Mouse (Mus musculus): ENCODE results near the gene Ankef1. TPM values are rescaled to one million over a fixed set of nuclear protein-coding genes. Genes with fewer than 3 reads are reported as not detected.

Gene Ankef1
- 0.48 and 0.55 TPM in 2 replicates for polyA plus RNA-seq (2021; fragmentation: Nextera tagmentation)
- long read RNA-seq, experiment 1: 0 reads
- long read RNA-seq, experiment 2, partial matches to known transcripts: 2 of 7 reads
- long read RNA-seq, experiment 2, other reads (novel, unspliced or antisense): 2 of 7 reads

GRCm38 (mm10) chr2:136501651-136502050, at the start of gene Ankef1:
TSS of gene Ankef1 (plus strand) at chr2:136501910.

Other genes starting within 250 kb of the Ankef1 start
- 6.4 and 7.6 TPM in 2 replicates for gene Pak7, start 113.9 kb upstream of the Ankef1 start, polyA plus RNA-seq (2021; fragmentation: Nextera tagmentation)
- 1,899 and 2,220 TPM in 2 replicates for gene Snap25, start 211.5 kb downstream of the Ankef1 start, polyA plus RNA-seq (2021; fragmentation: Nextera tagmentation)

Measured in layer of hippocampus, adult 6 months (tissue).